Mouse (Mus musculus) inflammation-experienced regulatory T-cells, adult 6 months (primary cell): Measurements from ENCODE around the gene Kng1. TPM values are rescaled to one million over a fixed set of nuclear protein-coding genes. Genes with fewer than 3 reads are reported as not detected.

Experiments used
- ATAC-seq: one replicate; pipeline ENCODE4 v1.8.0; 2017
- polyA plus RNA-seq, 3 experiments: library from polyadenylated mRNA; unstranded; fragments of 100-300 nt; shearing (Covaris generic); gene quantifications; one replicate each; pipeline ENCODE4 v1.2.1; 2017

The Kng1 gene
- polyA plus RNA-seq, 3 experiments from 2014 or later, result not detected

DNA sequence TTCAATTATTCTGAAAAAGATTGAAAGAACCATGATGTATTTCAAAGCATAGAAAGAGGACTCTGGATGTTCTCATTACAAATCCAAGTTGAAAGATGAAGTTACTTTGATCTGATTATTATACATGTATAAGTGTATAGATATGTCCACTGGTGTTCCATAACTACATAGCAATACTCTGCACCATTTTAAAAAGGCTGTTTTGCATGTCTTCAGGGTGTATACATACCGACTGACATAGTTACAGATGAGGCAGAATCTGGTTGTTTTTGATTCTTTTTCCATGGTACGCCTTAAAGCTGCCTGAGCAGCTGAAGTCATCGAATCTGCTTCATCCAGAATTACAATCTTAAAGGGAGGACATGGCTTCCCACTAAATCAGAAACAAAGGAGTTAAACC, 57.8 kb downstream of the Kng1 start:
- no peak for ATAC-seq

DNA sequence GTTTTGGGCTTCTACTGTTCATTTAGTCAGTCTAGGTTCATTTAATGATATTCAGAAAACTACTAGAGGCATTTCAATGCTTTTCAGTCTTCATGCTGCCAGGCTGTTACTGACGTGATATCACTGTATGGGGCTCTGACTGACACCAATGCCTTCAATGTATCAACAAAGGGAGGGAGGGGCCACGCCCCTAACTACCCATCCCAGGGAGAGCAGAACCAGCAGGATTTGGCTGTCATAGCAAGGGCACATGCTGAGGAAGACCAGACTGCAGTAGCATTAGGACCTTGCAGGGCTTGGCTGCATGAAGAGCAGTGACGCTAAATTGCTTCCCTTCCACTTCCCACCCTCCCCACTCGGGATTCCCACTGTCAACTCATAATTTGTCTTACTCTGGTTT, 59.5 kb downstream of the Kng1 start:
- no peak for ATAC-seq

DNA sequence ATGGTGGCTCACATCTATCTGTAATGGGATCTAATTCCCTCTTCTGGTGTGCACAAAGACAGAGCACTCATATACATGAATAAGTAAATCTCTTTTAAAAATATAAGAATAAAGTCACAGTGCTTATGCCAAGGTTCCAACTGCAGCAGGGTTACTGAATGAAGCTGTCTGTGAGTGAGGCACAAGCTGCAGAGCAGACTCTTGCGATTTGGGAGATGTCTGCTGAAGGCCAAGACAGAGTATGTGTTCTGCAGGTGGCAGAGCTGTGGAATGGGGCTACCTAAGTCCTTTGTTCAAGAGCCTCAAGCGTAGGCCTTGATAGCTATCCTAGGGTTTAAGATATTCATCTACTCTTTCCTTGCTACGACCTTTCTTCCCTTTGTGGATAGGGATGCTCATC, 64.8 kb downstream of the Kng1 start:
- ATAC-seq, result no peak

DNA sequence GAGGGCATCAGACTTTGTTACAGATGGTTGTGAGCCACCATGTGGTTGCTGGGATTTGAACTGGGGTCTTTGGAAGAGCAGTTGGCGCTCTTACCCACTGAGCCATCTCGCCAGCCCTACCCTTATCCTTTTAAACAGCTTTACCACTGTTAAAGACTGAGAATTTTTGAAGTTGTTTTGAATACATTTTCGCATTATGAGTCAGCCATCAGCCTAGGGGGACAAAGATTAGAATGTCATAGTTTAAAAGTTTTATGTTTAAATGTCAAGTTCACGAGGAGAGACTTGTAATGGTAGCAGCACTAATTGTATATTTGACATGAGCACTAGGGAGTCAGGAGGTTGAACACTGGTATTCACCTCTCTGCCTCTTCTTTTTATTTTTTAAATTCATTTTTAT, 65.4 kb downstream of the Kng1 start:
- ATAC-seq, result no peak

GRCm38 (mm10) chr16:23124398-23124797, 66.7 kb downstream of the Kng1 start:
- no peak for ATAC-seq

DNA sequence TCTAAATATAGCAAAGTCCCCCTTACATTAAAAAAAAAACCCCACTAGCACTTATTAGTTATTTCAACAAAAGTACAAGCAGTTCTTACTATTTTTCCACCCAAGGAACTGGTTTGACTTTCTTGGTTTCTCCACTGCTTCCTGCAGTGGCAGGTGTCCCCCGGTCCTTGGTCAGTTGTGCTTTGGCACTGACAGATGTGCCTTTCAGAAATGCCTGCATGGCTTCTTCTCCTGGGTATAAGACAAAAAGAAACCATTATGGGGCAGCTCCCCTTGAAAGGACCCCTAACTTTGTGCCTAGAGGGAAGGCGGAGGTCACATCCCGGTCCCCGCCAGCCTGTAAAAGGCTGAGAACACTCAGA, 69.6 kb downstream of the Kng1 start:
- no peak for ATAC-seq

GRCm38 (mm10) chr16:23127673-23128375, 70.2 kb downstream of the Kng1 start, which contains the start of gene Rfc4:
Gene Rfc4 (minus strand): TSS chr16:23127737.
- ATAC-seq, result peak; percentile 91

DNA sequence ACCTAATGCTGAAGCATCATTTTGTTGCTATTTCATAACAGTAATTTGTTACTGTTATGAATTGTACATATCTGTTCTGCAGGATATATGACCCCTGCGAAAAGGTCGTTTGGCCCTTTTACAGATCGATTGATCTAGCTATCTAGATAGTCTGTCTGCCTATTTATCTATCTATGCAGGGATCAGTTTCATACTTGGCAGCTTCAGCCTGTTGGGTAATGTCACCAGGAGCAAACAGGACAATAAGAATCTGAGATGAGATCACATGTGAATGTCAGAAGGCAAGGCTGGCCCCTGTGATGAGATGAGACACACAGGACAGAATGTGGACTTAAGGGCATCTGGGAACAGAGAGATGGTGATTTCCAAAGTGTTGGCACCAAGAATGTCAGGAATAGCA, 72.6 kb downstream of the Kng1 start:
- ATAC-seq, result no peak

Other genes starting within 250 kb of the Kng1 start
- not detected for gene Crygs, start 246.3 kb upstream of the Kng1 start, polyA plus RNA-seq
- 10 to 100 TPM; 17.4 to 21.0 (median 19.4) TPM for gene Tbccd1, start 200.2 kb upstream of the Kng1 start, polyA plus RNA-seq
- gene Dnajb11, start 200.0 kb upstream of the Kng1 start, polyA plus RNA-seq, result 10 to 100 TPM; 43.0 to 79.0 (median 48.2) TPM
- gene Ahsg, start 166.6 kb upstream of the Kng1 start, polyA plus RNA-seq, result not detected
- gene Fetub, start 139.5 kb upstream of the Kng1 start, polyA plus RNA-seq, result under 1 TPM in 1 of 3 experiments, not detected in 2; 0.91 TPM
- gene Hrg, start 106.8 kb upstream of the Kng1 start, polyA plus RNA-seq, result not detected
- gene Kng2, start 28.4 kb upstream of the Kng1 start, polyA plus RNA-seq, result not detected
- 100 to 1,000 TPM; 438 to 692 (median 649) TPM for gene Eif4a2, start 49.6 kb downstream of the Kng1 start, polyA plus RNA-seq
- 100 to 1,000 TPM in 1 of 3 experiments, 10 to 100 TPM in 2; 34.3 to 110 (median 50.4) TPM for gene Rfc4, start 69.9 kb downstream of the Kng1 start, polyA plus RNA-seq
- gene Adipoq, start 88.7 kb downstream of the Kng1 start, polyA plus RNA-seq, result under 1 TPM in 2 of 3 experiments, not detected in 1; 0.46 to 0.95 TPM
- gene St6gal1, start 166.9 kb downstream of the Kng1 start, polyA plus RNA-seq, result 10 to 100 TPM; 24.7 to 67.7 (median 66.3) TPM